Mouse (Mus musculus) CH12.LX (cell line): Measurements from ENCODE around the gene Trdmt1. TPM values are rescaled to one million over a fixed set of nuclear protein-coding genes. Genes with fewer than 3 reads are reported as not detected.

ENCODE experiments used
- DNase-seq: peaks from one replicate; pipeline ENCODE4 v3.0.0-alpha.2; 2013; ENCODE audit errors: extremely low read depth
- H3K27ac ChIP-seq: 2 replicates; pipeline ENCODE4 v1.5.1; 2012; ENCODE audit warnings: low read depth, mild to moderate bottlenecking, control low read depth, moderate library complexity; ENCODE audit not compliant: insufficient read depth
- H3K27me3 ChIP-seq: replicated peaks from 2 replicates; pipeline ENCODE3; 2012; ENCODE audit warnings: inconsistent platforms
- H3K36me3 ChIP-seq, 2 experiments: replicated peaks in 1 of 2; 2 replicates each; pipeline versions ENCODE3 to v1.6.1; 2012; ENCODE audit warnings: inconsistent platforms in 1 of 2, low read length in 1 of 2, mild to moderate bottlenecking in 1 of 2, mixed read lengths in 1 of 2, moderate library complexity in 1 of 2; ENCODE audit not compliant: control insufficient read depth in 1 of 2, insufficient read depth in 1 of 2
- H3K4me1 ChIP-seq, 2 experiments: 2 replicates each; pipeline ENCODE4 v1.6.1; 2012; ENCODE audit warnings: inconsistent platforms in 1 of 2, moderate library complexity in 1 of 2; ENCODE audit not compliant: insufficient read depth in 2 of 2, control insufficient read depth in 1 of 2
- H3K4me2 ChIP-seq: 2 replicates; pipeline ENCODE4 v1.6.1; 2012; ENCODE audit warnings: low read depth, mild to moderate bottlenecking, control low read depth; ENCODE audit not compliant: poor library complexity, insufficient read depth, severe bottlenecking
- H3K4me3 ChIP-seq, 3 experiments: fragments of 150-350 bp in 1 of 3; sonication (generic) in 1 of 3; replicated peaks in 1 of 3; 2 replicates each; pipeline versions ENCODE3 to v1.5.1; 2011 to 2012; ENCODE audit warnings: low read depth in 2 of 3, low read length in 2 of 3, mild to moderate bottlenecking in 2 of 3, moderate library complexity in 2 of 3, control low read depth in 1 of 3, improper control_type of control experiment in 1 of 3, inconsistent platforms in 1 of 3, mixed read lengths in 1 of 3; ENCODE audit not compliant: poor library complexity in 1 of 3
- H3K79me2 ChIP-seq: replicated peaks from 2 replicates; pipeline ENCODE4 v1.6.1; 2012; ENCODE audit warnings: mild to moderate bottlenecking, moderate library complexity; ENCODE audit not compliant: control insufficient read depth, poor library complexity, insufficient read depth, severe bottlenecking; ENCODE audit errors: extremely low read depth
- H3K9ac ChIP-seq: 2 replicates; pipeline ENCODE4 v1.6.1; 2012; ENCODE audit warnings: low read depth, mild to moderate bottlenecking, control low read depth, moderate library complexity; ENCODE audit not compliant: insufficient read depth
- H3K9me3 ChIP-seq: replicated peaks from 2 replicates; pipeline ENCODE3; 2012; ENCODE audit warnings: low read length, inconsistent platforms, mixed read lengths
- BHLHE40 ChIP-seq: IDR thresholded peaks from 2 replicates; pipeline ENCODE4 v1.6.1; 2011; ENCODE audit warnings: mild to moderate bottlenecking, low read depth, low read length, improper control_type of control experiment
- CHD2 ChIP-seq: IDR thresholded peaks from 2 replicates; pipeline ENCODE4 v1.6.1; 2011; ENCODE audit warnings: low read length, improper control_type of control experiment
- CTCF ChIP-seq, 2 experiments: IDR thresholded peaks in 1 of 2; conservative IDR thresholded peaks in 1 of 2; 2 replicates each; pipeline ENCODE4 v1.5.1; 2011 to 2012; ENCODE audit warnings: low read depth in 2 of 2, low read length in 2 of 2, improper control_type of control experiment in 1 of 2, inconsistent platforms in 1 of 2, mild to moderate bottlenecking in 1 of 2, moderate library complexity in 1 of 2
- ELF1 ChIP-seq: IDR thresholded peaks from 2 replicates; pipeline ENCODE4 v1.6.1; 2014; ENCODE audit warnings: low read depth, mild to moderate bottlenecking, inconsistent platforms, low read length, improper control_type of control experiment
- EP300 ChIP-seq: IDR thresholded peaks from 2 replicates; pipeline ENCODE4 v1.6.1; 2011; ENCODE audit warnings: low read length, improper control_type of control experiment
- HCFC1 ChIP-seq: IDR thresholded peaks from 2 replicates; pipeline ENCODE4 v1.6.1; 2012; ENCODE audit warnings: low read depth, mild to moderate bottlenecking, inconsistent platforms, low read length, improper control_type of control experiment
- JUND ChIP-seq: conservative IDR thresholded peaks from 2 replicates; pipeline ENCODE4 v1.6.1; 2011; ENCODE audit warnings: low read depth, low read length, improper control_type of control experiment
- MAX ChIP-seq: IDR thresholded peaks from 2 replicates; pipeline ENCODE4 v1.6.1; 2011; ENCODE audit warnings: low read length, improper control_type of control experiment
- MYC ChIP-seq: IDR thresholded peaks from 2 replicates; pipeline ENCODE4 v1.6.1; 2011; ENCODE audit warnings: low read depth, mild to moderate bottlenecking, improper control_type of control experiment, low read length
- NELFE ChIP-seq: IDR thresholded peaks from 2 replicates; pipeline ENCODE4 v1.6.1; 2011; ENCODE audit warnings: low read depth, low read length, improper control_type of control experiment
- NRF1 ChIP-seq: IDR thresholded peaks from 2 replicates; pipeline ENCODE4 v1.6.1; 2014; ENCODE audit warnings: low read depth, mild to moderate bottlenecking, inconsistent platforms, low read length, improper control_type of control experiment, moderate library complexity
- PAX5 ChIP-seq: IDR thresholded peaks from 2 replicates; pipeline ENCODE4 v1.6.1; 2012; ENCODE audit warnings: low read length, inconsistent platforms, mixed read lengths
- POLR2A ChIP-seq: IDR thresholded peaks from 2 replicates; pipeline ENCODE4 v1.6.1; 2011; ENCODE audit warnings: low read depth, mild to moderate bottlenecking, improper control_type of control experiment, low read length
- POLR2AphosphoS2 ChIP-seq: IDR thresholded peaks from 2 replicates; pipeline ENCODE4 v1.6.1; 2011; ENCODE audit warnings: low read depth, low read length, improper control_type of control experiment
- RCOR1 ChIP-seq: conservative IDR thresholded peaks from 2 replicates; pipeline ENCODE4 v1.6.1; 2012; ENCODE audit warnings: low read depth, mild to moderate bottlenecking, inconsistent platforms, low read length, improper control_type of control experiment
- SMC3 ChIP-seq: IDR thresholded peaks from 2 replicates; pipeline ENCODE4 v1.6.1; 2011; ENCODE audit warnings: low read depth, low read length, improper control_type of control experiment
- TBP ChIP-seq: conservative IDR thresholded peaks from 2 replicates; pipeline ENCODE4 v1.6.1; 2011; ENCODE audit warnings: low read depth, low read length, improper control_type of control experiment
- UBTF ChIP-seq: IDR thresholded peaks from 2 replicates; pipeline ENCODE4 v1.6.1; 2012; ENCODE audit warnings: low read depth, mild to moderate bottlenecking, inconsistent platforms, low read length, improper control_type of control experiment, moderate library complexity
- USF1 ChIP-seq: IDR thresholded peaks from 2 replicates; pipeline ENCODE4 v1.6.1; 2014; ENCODE audit warnings: low read depth, mild to moderate bottlenecking, inconsistent platforms, low read length, improper control_type of control experiment
- ZC3H11A ChIP-seq: IDR thresholded peaks from 2 replicates; pipeline ENCODE4 v1.6.1; 2012; ENCODE audit warnings: low read depth, mild to moderate bottlenecking, inconsistent platforms, low read length, improper control_type of control experiment
- ZNF384 ChIP-seq: IDR thresholded peaks from 2 replicates; pipeline ENCODE4 v1.6.1; 2012; ENCODE audit warnings: low read depth, low read length, improper control_type of control experiment, inconsistent platforms
- dilution Hi-C: fragments of 300-500 bp; cut with MboI; formaldehyde crosslinking; loops from 2 replicates; pipeline ENCODE4 v1.14.3; 2020; ENCODE audit warnings: low sequenced_read_pairs; ENCODE audit not compliant: extremely low pct_unique_long_range_greater_than_20kb, extremely low pct_ligation_motif_present
- in situ Hi-C: fragments of 300-500 bp; cut with MboI; formaldehyde crosslinking; loops from 3 replicates; pipeline ENCODE4 v1.14.3; 2019; ENCODE audit warnings: low sequenced_read_pairs, low pct_ligation_motif_present, low pct_unique_long_range_greater_than_20kb, mixed read lengths
- polyA plus RNA-seq: library from polyadenylated mRNA; unstranded; fragments of >175 nt; gene quantifications from 2 replicates; pipeline ENCODE4 v1.2.1, GENCODE M21; 2012; ENCODE audit warnings: low read depth; ENCODE audit not compliant: insufficient read length
- total RNA-seq, 2 experiments: library from RNA; depleted of rRNA; stranded (reverse); fragments of 300-350 nt in 1 of 2; fragments of >200 nt in 1 of 2; gene quantifications; 2 replicates each; pipeline ENCODE4 v1.2.3; 2012 to 2014

Gene Trdmt1
- total and polyA plus RNA-seq, 3 experiments = 8.8 to 29.8 (median 11.2) TPM

- Histone ChIP-seq H3K9me3 (no peaks in the 10 kb centered on the region), H3K4me2 (no peak overlapping the region), H3K36me3 (peaks cover 0 to 26% of the 10 kb centered on the region in 2 experiments), H3K4me3 (no peak overlapping the region), H3K9ac (no peak overlapping the region)
- dilution Hi-C loops = no loop called here
- TF ChIP-seq MAX = no peak
- no peak for TF ChIP-seq USF1
- TF ChIP-seq RCOR1 = no peak
- TF ChIP-seq BHLHE40 = no peak
- no peak for TF ChIP-seq EP300
- TF ChIP-seq UBTF = no peak
- TF ChIP-seq, all 38 proteins: peak for 0
- DNase-seq = no peak
- H3K4me1 ChIP-seq = no peaks in the 10 kb centered on the region
- no peak overlapping the region for H3K27ac ChIP-seq
- no peaks in the 10 kb centered on the region for H3K27me3 ChIP-seq
- in situ Hi-C loops = no loop called here
- no peaks in the 10 kb centered on the region for H3K79me2 ChIP-seq
Measured at GRCm38 (mm10) chr2:13514949-13515348, 29.5 kb downstream of the Trdmt1 start.

- H3K4me1 ChIP-seq = no peaks in the 10 kb centered on the region
- no peak overlapping the region for H3K27ac ChIP-seq
- in situ Hi-C loops (no loop called here), dilution Hi-C loops (no loop called here)
- H3K36me3 ChIP-seq = no peaks in the 10 kb centered on the region
- no peak overlapping the region for H3K9ac ChIP-seq
- no peak overlapping the region for H3K4me2 ChIP-seq
- H3K9me3 ChIP-seq = no peaks in the 10 kb centered on the region
- no peak overlapping the region for H3K4me3 ChIP-seq
- no peak for DNase-seq
- H3K27me3 ChIP-seq = no peaks in the 10 kb centered on the region
- TF ChIP-seq PAX5 = no peak
- TF ChIP-seq, all 38 proteins: peak for 0
- H3K79me2 ChIP-seq = no peaks in the 10 kb centered on the region
Measured at GRCm38 (mm10) chr2:13502717-13503116, 41.8 kb downstream of the Trdmt1 start.

- H3K9me3 ChIP-seq = no peaks in the 10 kb centered on the region
- H3K4me3 ChIP-seq = no peak overlapping the region
- TF ChIP-seq NRF1 (no peak), TBP (no peak), JUND (no peak), EP300 (no peak), ZNF384 (no peak), MYC (no peak), SMC3 (no peak), NELFE (no peak), ELF1 (no peak), BHLHE40 (no peak), CHD2 (no peak), ZC3H11A (no peak), POLR2A (no peak), PAX5 (no peak), CTCF (conservative IDR thresholded peaks at IDR 0.05 in 1 of 2, IDR thresholded peaks at IDR 0.05 in 1 of 2; ENCODE audit: low read depth in 2 of 2, low read length in 2 of 2) (no peak), HCFC1 (no peak), POLR2AphosphoS2 (no peak), USF1 (no peak)
- H3K4me1 ChIP-seq = no peaks in the 10 kb centered on the region
- in situ Hi-C loops (no loop called here), dilution Hi-C loops (no loop called here)
- no peak overlapping the region for H3K27ac ChIP-seq
- no peaks in the 10 kb centered on the region for H3K36me3 ChIP-seq
- H3K9ac ChIP-seq = no peak overlapping the region
- H3K79me2 ChIP-seq = no peaks in the 10 kb centered on the region
- no peak for DNase-seq
- H3K27me3 ChIP-seq = no peaks in the 10 kb centered on the region
- H3K4me2 ChIP-seq = no peak overlapping the region
Measured at GRCm38 (mm10) chr2:13501553-13501952, 42.9 kb downstream of the Trdmt1 start.
